Mouse (Mus musculus): ENCODE measurements around the gene Tead3.

GRCm38 (mm10) chr17:28394051-28394765, 43.6 kb upstream of the Tead3 start:
- no peak for TF ChIP-seq POLR2A (IDR thresholded peaks at IDR 0.05; ENCODE audit: low read depth, low read length)
- TF ChIP-seq CTCF (IDR thresholded peaks at IDR 0.05; ENCODE audit: borderline replicate concordance, insufficient read depth, low read length) = peak; percentile 33; the same call in 1 of the 2 replicates

Measured in embryonic fibroblast, embryonic 13.5 days (primary cell).